Mouse (Mus musculus) neural tube, embryonic 13.5 days (tissue): ENCODE measurements at regions not wholly inside any gene's neighbourhood (a gene's known extent, or its start where the extent isn't known, plus 50 kb on each side); places are given as distances from the start of the nearest gene placed in this dataset.

Experiments
- ATAC-seq: fragments of 200-750 bp; cut with Nextera tagmentation; 2 replicates; pipeline ENCODE4 v1.8.0; 2017; ENCODE audit warnings: low read depth, mild to moderate bottlenecking, moderate TSS enrichment, moderate library complexity
- H3K27ac ChIP-seq: fragments of 300-500 bp; sonication (generic); replicated peaks from 2 replicates; pipeline ENCODE4 v1.5.1; 2015; ENCODE audit warnings: moderate library complexity, mild to moderate bottlenecking, inconsistent platforms
- H3K27me3 ChIP-seq: fragments of 300-500 bp; sonication (generic); 2 replicates; pipeline ENCODE4 v1.6.1; 2015; ENCODE audit warnings: mild to moderate bottlenecking, inconsistent platforms
- H3K36me3 ChIP-seq: fragments of 300-500 bp; sonication (generic); 2 replicates; pipeline ENCODE4 v1.6.1; 2015; ENCODE audit warnings: mild to moderate bottlenecking, inconsistent platforms
- H3K4me1 ChIP-seq: fragments of 300-500 bp; sonication (generic); replicated peaks from 2 replicates; pipeline ENCODE4 v1.6.1; 2015; ENCODE audit warnings: inconsistent platforms
- H3K4me2 ChIP-seq: fragments of 300-500 bp; sonication (generic); 2 replicates; pipeline ENCODE4 v1.6.1; 2015; ENCODE audit warnings: inconsistent platforms, mild to moderate bottlenecking, moderate library complexity
- H3K4me3 ChIP-seq: fragments of 300-500 bp; sonication (generic); 2 replicates; pipeline ENCODE4 v1.5.1; 2015; ENCODE audit warnings: mild to moderate bottlenecking, inconsistent platforms
- H3K9ac ChIP-seq: fragments of 300-500 bp; sonication (generic); 2 replicates; pipeline ENCODE4 v1.6.1; 2015; ENCODE audit warnings: moderate library complexity, mild to moderate bottlenecking, inconsistent platforms
- H3K9me3 ChIP-seq: fragments of 300-500 bp; sonication (generic); 2 replicates; pipeline ENCODE4 v1.6.1; 2016; ENCODE audit warnings: inconsistent platforms
- WGBS: fragments of 180-500 bp; shearing (Covaris S2); methylation state at CpG from one replicate; pipeline ENCODE4 v1.1.7; 2015; 5-methylcytosine and 5-hydroxymethylcytosine counted together

DNA sequence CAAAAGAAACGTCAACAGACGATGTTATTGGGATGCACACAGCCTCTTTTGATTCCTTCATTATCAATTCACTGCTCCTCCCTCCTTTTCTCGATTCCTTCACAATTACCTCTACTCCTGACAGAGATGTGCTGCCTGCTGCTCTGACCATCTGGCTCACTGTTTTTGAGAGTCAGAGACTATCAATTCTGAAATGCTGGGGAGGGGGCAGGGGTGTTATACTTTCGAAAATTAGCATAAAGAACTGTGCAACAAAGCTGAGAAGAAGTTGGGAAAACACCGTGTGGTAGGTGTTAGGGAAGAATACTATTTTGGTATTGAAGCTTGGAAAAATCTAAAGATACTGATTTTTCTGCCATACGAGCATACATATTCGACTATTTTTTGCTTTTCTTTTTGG is 96.4 kb downstream of the Nedd1 start:
- Histone ChIP-seq H3K9ac (no peak overlapping the region), H3K4me1 (no peaks in the 10 kb centered on the region), H3K27ac (no peak overlapping the region), H3K36me3 (no peaks in the 10 kb centered on the region), H3K27me3 (no peaks in the 10 kb centered on the region), H3K9me3 (no peaks in the 10 kb centered on the region), H3K4me2 (no peak overlapping the region), H3K4me3 (no peak overlapping the region)
- WGBS = 70% methylated on average over 7 of the region's 7 CpGs
- no peak for ATAC-seq

DNA sequence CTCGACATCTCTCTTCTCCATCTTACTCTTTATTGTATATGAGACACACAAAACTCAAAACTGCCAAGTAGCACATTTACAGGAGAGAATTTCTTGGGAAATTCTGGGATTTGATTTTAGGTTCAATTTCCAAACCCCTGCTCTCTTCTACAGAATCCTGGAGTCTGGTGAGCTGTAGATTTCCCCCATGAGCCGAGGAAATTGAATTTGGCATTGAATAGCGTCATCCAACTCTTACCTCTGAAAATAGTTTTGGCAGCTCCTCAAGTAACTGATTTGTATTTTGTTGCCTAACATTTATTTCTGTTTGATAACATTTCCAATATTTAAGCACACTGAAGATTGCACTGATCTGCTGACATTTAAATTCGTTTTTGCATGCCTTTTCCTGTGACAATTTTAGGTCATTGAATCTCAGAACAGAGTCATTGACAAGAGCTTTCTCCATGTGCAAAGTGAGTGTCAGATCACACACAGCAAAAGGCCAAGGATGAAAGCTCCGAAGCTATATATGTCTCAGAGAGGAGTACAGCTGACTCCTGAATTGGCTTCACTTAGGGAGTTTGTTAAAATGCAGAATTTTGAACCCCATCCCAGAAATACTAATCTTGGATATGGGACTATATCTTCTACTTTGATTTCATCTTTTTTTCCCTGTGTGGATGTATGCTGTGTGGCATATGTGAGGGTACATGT is 106.4 kb downstream of the Nedd1 start:
- 85% methylated on average over 5 of the region's 5 CpGs for WGBS
- Histone ChIP-seq H3K9ac (no peak overlapping the region), H3K4me1 (no peaks in the 10 kb centered on the region), H3K27ac (no peak overlapping the region), H3K9me3 (no peaks in the 10 kb centered on the region), H3K27me3 (no peaks in the 10 kb centered on the region), H3K36me3 (no peaks in the 10 kb centered on the region), H3K4me2 (no peak overlapping the region), H3K4me3 (no peak overlapping the region)
- no peak for ATAC-seq

- Histone ChIP-seq H3K36me3 (no peaks in the 10 kb centered on the region), H3K4me3 (no peak overlapping the region)
- WGBS = 46% methylated on average over 6 of the region's 6 CpGs
These were observed 107.9 kb downstream of the Nedd1 start for GRCm38 (mm10) chr10:92614341-92614740.

DNA sequence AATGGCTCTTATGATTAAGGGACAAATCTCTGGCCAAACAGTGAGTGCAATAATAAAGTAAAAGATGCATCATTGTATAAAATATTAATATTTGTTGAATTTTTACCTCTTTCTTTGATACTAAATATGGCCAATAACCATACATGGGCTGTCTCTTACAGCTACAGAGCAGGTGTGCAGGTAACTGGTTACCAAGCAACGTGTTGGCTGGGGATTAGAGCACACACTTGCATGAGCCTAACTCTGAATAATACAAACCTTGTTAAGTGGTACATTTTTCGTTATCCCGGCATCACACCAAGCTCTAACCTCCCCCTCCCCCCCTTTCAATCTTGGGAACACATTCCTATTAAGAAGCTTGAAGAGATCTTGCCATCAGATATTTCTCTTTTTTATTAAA is 111.2 kb downstream of the Nedd1 start:
- H3K27me3 ChIP-seq = no peaks in the 10 kb centered on the region
- H3K4me2 ChIP-seq = no peak overlapping the region
- no peak overlapping the region for H3K9ac ChIP-seq
- H3K27ac ChIP-seq = no peak overlapping the region
- H3K36me3 ChIP-seq = no peaks in the 10 kb centered on the region
- 89% methylated on average over 3 of the region's 3 CpGs for WGBS
- H3K4me3 ChIP-seq = no peak overlapping the region
- no peaks in the 10 kb centered on the region for H3K9me3 ChIP-seq
- peaks cover 5% of the 10 kb centered on the region; the same call in 1 of the 2 replicates for H3K4me1 ChIP-seq
- ATAC-seq = no peak

More at GRCm38 (mm10) chr10:92614341-92614740, 107.9 kb downstream of the Nedd1 start:
- no peak for ATAC-seq
- H3K4me1 ChIP-seq = no peaks in the 10 kb centered on the region
- H3K9me3 ChIP-seq = no peaks in the 10 kb centered on the region
- no peak overlapping the region for H3K4me2 ChIP-seq
- no peak overlapping the region for H3K9ac ChIP-seq
- H3K27me3 ChIP-seq = no peaks in the 10 kb centered on the region
- no peak overlapping the region for H3K27ac ChIP-seq

- ATAC-seq = no peak
- WGBS = 30% methylated on average over 4 of the region's 4 CpGs
- H3K27ac ChIP-seq = no peak overlapping the region
- H3K4me3 ChIP-seq = no peak overlapping the region
- no peak overlapping the region for H3K4me2 ChIP-seq
- no peaks in the 10 kb centered on the region for H3K36me3 ChIP-seq
- no peak overlapping the region for H3K9ac ChIP-seq
- H3K4me1 ChIP-seq = peaks cover 5% of the 10 kb centered on the region; the same call in 1 of the 2 replicates
- no peaks in the 10 kb centered on the region for H3K9me3 ChIP-seq
- H3K27me3 ChIP-seq = no peaks in the 10 kb centered on the region
These were observed 115.5 kb downstream of the Nedd1 start for GRCm38 (mm10) chr10:92606761-92607160.

- H3K9me3 ChIP-seq = no peaks in the 10 kb centered on the region
- H3K36me3 ChIP-seq = no peaks in the 10 kb centered on the region
- no peak overlapping the region for H3K4me2 ChIP-seq
- H3K4me1 ChIP-seq = peaks cover 5% of the 10 kb centered on the region; the same call in 1 of the 2 replicates
- no peak overlapping the region for H3K4me3 ChIP-seq
- 19% methylated on average over 3 of the region's 3 CpGs for WGBS
- no peak overlapping the region for H3K9ac ChIP-seq
- ATAC-seq = no peak
- H3K27ac ChIP-seq = no peak overlapping the region
- no peaks in the 10 kb centered on the region for H3K27me3 ChIP-seq
These were observed 116.6 kb downstream of the Nedd1 start for GRCm38 (mm10) chr10:92605646-92606045.

DNA sequence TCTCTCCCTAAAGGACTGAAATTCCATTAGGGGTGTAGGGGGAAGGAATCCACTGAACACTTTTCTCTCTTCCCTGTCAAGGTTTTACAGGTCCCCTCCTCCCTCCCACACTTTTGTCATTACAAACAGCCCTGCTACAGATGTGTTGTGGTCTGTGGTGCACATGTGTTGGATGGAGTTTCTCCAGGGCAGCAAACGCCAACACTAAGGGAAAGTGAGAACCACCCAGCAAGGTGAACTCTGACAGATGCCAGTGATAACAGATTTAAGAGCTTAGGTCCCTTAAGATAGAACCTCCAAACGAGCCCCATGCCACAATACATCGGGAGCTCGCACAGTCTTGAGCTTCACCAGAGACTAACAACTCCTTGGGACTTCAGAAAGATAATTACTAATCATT is 122.1 kb downstream of the Nedd1 start:
- H3K9ac ChIP-seq = no peak overlapping the region
- H3K4me2 ChIP-seq = no peak overlapping the region
- no peaks in the 10 kb centered on the region for H3K9me3 ChIP-seq
- no peak overlapping the region for H3K27ac ChIP-seq
- no peaks in the 10 kb centered on the region for H3K27me3 ChIP-seq
- WGBS = 79% methylated on average over 4 of the region's 4 CpGs
- no peak overlapping the region for H3K4me3 ChIP-seq
- ATAC-seq = no peak
- peaks cover 6% of the 10 kb centered on the region; the same call in 1 of the 2 replicates for H3K4me1 ChIP-seq
- no peaks in the 10 kb centered on the region for H3K36me3 ChIP-seq

GRCm38 (mm10) chr10:92595496-92596355 is 126.5 kb downstream of the Nedd1 start:
- Histone ChIP-seq H3K27me3 (no peaks in the 10 kb centered on the region), H3K4me3 (no peak overlapping the region), H3K36me3 (no peaks in the 10 kb centered on the region), H3K9me3 (no peaks in the 10 kb centered on the region), H3K4me1 (peaks cover 6% of the 10 kb centered on the region; the same call in 1 of the 2 replicates), H3K4me2 (no peak overlapping the region), H3K9ac (no peak overlapping the region), H3K27ac (no peak overlapping the region)
- ATAC-seq = no peak
- 11% methylated on average over 6 of the region's 6 CpGs for WGBS

DNA sequence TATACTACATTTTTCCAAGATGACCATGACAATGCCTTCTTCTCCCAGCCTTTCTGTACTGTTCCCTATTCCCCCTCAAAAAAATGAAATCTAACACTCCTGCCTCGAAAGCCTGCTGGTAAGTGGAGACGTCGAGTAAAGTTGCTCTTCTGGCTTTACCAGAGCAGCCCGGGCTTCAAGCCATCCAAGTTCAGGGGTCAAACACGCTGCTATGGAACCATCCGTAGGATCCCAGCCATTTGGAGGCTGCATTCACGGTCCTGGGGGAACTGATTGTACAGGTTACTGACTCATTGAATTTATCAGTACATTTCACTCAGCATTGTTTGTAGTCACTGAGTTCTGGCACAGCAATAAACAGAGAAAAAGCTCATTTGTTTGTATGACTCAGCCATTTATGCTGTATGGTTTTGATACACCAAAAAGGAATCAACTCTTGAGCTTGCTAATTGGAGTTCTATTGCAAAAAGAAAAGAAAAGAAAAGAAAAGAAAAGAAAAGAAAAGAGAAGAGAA is 128.2 kb downstream of the Nedd1 start:
- Histone ChIP-seq H3K4me1 (peaks cover 6% of the 10 kb centered on the region; the same call in 1 of the 2 replicates), H3K36me3 (no peaks in the 10 kb centered on the region), H3K4me3 (no peak overlapping the region), H3K27ac (no peak overlapping the region), H3K9me3 (no peaks in the 10 kb centered on the region), H3K9ac (no peak overlapping the region), H3K4me2 (no peak overlapping the region), H3K27me3 (no peaks in the 10 kb centered on the region)
- 60% methylated on average over 7 of the region's 7 CpGs for WGBS
- no peak for ATAC-seq

DNA sequence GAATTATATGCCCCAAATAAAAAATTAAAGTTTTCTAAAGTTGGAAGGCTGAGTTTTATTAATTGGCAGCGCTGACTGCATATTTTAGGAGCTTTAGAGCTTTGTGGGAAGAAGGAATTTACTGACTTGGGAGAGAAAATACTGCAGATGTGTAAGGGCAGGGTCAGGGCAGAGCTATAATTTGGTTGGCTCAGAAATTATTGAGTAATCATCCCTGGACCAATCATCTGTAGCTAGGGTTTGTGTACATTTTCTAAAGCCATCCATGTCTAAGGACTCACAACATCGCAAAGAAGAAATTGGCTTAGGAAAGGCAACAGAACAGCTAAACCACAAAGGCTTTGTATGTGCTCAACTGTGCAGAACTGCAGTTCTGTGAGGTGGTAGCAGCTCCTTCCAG is 143.3 kb downstream of the Nedd1 start:
- ATAC-seq = no peak
- WGBS = 88% methylated on average over 2 of the region's 2 CpGs
- Histone ChIP-seq H3K4me2 (no peak overlapping the region), H3K4me3 (no peak overlapping the region), H3K9ac (no peak overlapping the region), H3K27me3 (no peaks in the 10 kb centered on the region), H3K36me3 (no peaks in the 10 kb centered on the region), H3K9me3 (no peaks in the 10 kb centered on the region), H3K27ac (no peak overlapping the region), H3K4me1 (0 out of 2 replicates have a peak, but pooled peaks cover 3% of the 10 kb centered on the region)

- H3K4me3 ChIP-seq = no peak overlapping the region
- no peaks in the 10 kb centered on the region for H3K36me3 ChIP-seq
- no peaks in the 10 kb centered on the region for H3K27me3 ChIP-seq
- H3K27ac ChIP-seq = no peak overlapping the region
- H3K4me1 ChIP-seq = no peaks in the 10 kb centered on the region
- no peaks in the 10 kb centered on the region for H3K9me3 ChIP-seq
- no peak overlapping the region for H3K9ac ChIP-seq
- no peak overlapping the region for H3K4me2 ChIP-seq
- no peak for ATAC-seq
These were observed 151.7 kb downstream of the Nedd1 start for GRCm38 (mm10) chr10:92570496-92570895.

- Histone ChIP-seq H3K27ac (peak overlapping the region; percentile 54), H3K36me3 (no peaks in the 10 kb centered on the region), H3K9ac (no peak overlapping the region), H3K4me3 (no peak overlapping the region), H3K9me3 (no peaks in the 10 kb centered on the region), H3K4me1 (peaks cover 28% of the 10 kb centered on the region), H3K4me2 (no peak overlapping the region), H3K27me3 (no peaks in the 10 kb centered on the region)
- no peak for ATAC-seq
- WGBS = 31% methylated on average over 4 of the region's 4 CpGs
These were observed 164.8 kb downstream of the Nedd1 start for GRCm38 (mm10) chr10:92557463-92557862.
